Mouse (Mus musculus): ENCODE data around the gene Morc3.

DNA sequence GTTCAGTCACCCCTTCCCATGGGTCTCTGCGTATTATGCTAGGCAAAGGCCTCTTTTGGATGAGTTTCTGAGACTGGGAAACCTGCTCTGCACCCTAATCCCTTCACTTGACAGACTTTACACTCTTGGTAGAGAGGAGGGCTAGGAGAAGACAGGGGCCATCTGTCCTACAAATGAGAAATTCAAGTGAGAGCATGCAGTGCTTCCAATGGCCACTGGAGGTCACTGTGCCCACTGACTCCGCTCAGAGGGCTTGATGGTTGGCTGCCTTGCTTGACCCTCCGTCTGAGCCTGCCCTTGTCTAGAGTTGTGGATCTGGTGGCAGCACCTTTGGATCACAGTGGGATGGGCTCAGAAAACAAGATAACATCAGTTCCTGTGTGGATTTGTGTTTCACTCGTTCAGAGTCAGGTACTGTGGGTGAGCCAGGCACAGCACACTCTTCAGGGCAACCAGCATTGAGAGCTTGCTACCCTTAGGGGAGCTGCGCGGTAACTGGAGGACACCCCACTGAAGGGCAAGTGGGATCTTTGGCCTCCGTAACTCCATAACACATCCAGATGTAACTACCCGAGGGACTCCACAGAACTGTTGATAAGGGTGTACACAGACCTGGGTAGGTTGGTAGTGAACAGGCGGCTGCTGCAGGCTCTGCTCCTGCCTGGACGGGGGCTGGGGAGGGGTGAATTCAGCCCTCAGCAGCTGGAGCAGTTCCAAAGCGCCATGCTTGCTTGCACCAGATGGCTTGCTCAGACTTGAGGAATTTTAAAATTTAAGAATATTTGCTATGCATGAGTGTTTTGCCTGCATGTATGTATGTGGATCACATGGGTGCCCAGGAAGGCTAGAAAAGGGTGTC is 74.5 kb downstream of the Morc3 start:
- TF ChIP-seq POLR2A (IDR thresholded peaks at IDR 0.05; ENCODE audit: borderline replicate concordance, low read depth, low read length) (no peak), CTCF (IDR thresholded peaks at IDR 0.05; ENCODE audit: low read depth, low read length) (peak; percentile 69; the same call in 1 of the 2 replicates)

All from bone marrow macrophage, adult 2 months (primary cell).